Mouse (Mus musculus): ENCODE data around the gene Tmem273. TPM values are rescaled to one million over a fixed set of nuclear protein-coding genes. Genes with fewer than 3 reads are reported as not detected.

Tmem273 gene
- polyA plus RNA-seq, 1 experiment from 2014 or later: 0.55 TPM

DNA sequence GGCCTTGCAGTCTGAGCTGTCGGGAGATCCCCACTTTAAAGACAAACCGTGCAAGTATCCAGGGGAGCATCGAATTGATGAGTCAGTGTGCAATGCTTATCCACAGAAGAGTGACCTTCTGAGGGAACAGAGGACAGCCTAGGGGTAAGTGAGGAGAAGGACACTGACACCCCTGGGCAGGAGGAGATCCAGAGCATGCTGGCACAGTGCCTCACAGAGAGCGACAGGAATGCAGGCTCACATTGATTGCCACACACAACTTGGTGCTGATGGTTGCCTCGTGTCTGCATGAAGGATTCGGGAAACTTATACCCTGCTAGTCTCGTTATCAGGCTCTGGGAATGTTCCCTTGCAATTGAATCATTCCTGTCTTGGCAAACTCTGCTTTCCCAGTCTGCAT, 31.5 kb downstream of the Tmem273 start:
- Histone ChIP-seq H3K9me3 (ENCODE audit: control insufficient read depth, low read depth, low read length) (no peaks in the 10 kb centered on the region), H3K4me2 (replicated peaks; ENCODE audit: low read depth, low read length) (no peak overlapping the region)
- ATAC-seq (ENCODE audit: insufficient number of reproducible peaks, insufficient read depth, low FRiP score, low read depth): no peak

DNA sequence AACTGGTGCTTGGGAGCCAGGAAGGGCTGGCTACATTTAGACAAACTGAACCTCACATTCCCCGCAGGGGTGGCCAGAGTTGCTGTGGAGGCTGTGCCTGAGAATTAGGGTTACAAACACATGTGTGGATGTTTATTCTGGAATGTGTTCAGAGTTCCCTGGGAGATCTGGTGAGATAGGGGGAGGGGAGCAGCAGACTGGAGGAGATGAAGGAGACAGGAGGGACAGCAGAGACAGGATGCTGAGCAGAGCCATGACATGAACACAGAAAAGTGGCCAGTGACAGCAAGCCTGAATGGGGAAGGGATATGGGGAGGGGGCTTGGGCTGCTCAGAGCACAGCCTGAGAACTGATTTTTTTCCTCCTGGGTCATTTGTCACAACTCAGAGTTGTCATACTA, 33.5 kb downstream of the Tmem273 start:
- Histone ChIP-seq H3K9ac (replicated peaks; ENCODE audit: low read depth, low read length) (no peak overlapping the region), H3K27me3 (ENCODE audit: control insufficient read depth, insufficient read depth, low read length) (no peaks in the 10 kb centered on the region), H3K4me2 (replicated peaks; ENCODE audit: low read depth, low read length) (no peak overlapping the region), H3K27ac (ENCODE audit: low read length) (no peak overlapping the region), H3K4me3 (ENCODE audit: low read depth, low read length) (no peak overlapping the region), H3K9me3 (ENCODE audit: control insufficient read depth, low read depth, low read length) (no peaks in the 10 kb centered on the region), H3K4me1 (ENCODE audit: control insufficient read depth, insufficient read depth, low read length) (peaks cover 7% of the 10 kb centered on the region), H3K36me3 (ENCODE audit: control insufficient read depth, insufficient read depth, low read length) (no peaks in the 10 kb centered on the region)
- WGBS: 29% methylated on average over 1 of the region's 1 CpGs
- no peak for ATAC-seq (ENCODE audit: insufficient number of reproducible peaks, insufficient read depth, low FRiP score, low read depth)

More for the DNA sequence above, 31.5 kb downstream of the Tmem273 start:
- WGBS: 57% methylated on average over 7 of the region's 7 CpGs
- Histone ChIP-seq H3K27me3 (ENCODE audit: control insufficient read depth, insufficient read depth, low read length) (no peaks in the 10 kb centered on the region), H3K9ac (replicated peaks; ENCODE audit: low read depth, low read length) (no peak overlapping the region), H3K4me1 (ENCODE audit: control insufficient read depth, insufficient read depth, low read length) (peaks cover 4% of the 10 kb centered on the region; the same call in 1 of the 2 replicates), H3K36me3 (ENCODE audit: control insufficient read depth, insufficient read depth, low read length) (no peaks in the 10 kb centered on the region), H3K27ac (ENCODE audit: low read length) (no peak overlapping the region), H3K4me3 (ENCODE audit: low read depth, low read length) (no peak overlapping the region)

DNA sequence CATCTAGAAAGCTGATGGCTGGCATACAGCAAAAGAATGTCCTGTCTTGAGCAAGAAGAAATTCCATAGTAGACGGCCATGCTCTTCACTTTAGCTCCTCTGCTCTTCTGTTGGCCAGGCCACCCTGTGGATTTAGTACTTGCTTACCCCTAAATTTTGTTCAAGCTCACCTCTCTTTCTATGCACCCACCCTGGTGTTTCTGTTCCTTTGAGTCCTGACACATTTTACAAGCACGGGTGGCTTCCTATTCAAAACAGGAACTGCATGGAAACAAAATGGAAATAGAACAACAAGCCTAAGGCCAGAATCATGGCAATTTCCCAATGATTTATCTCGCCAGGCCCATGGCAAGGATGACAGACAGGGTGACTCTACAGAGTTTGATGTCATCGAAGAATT, 37.0 kb downstream of the Tmem273 start:
- no peak for ATAC-seq (ENCODE audit: insufficient number of reproducible peaks, insufficient read depth, low FRiP score, low read depth)
- Histone ChIP-seq H3K27ac (ENCODE audit: low read length) (no peak overlapping the region), H3K4me3 (ENCODE audit: low read depth, low read length) (no peak overlapping the region), H3K9me3 (ENCODE audit: control insufficient read depth, low read depth, low read length) (no peaks in the 10 kb centered on the region), H3K36me3 (ENCODE audit: control insufficient read depth, insufficient read depth, low read length) (no peaks in the 10 kb centered on the region), H3K4me1 (ENCODE audit: control insufficient read depth, insufficient read depth, low read length) (peaks cover 33% of the 10 kb centered on the region), H3K4me2 (replicated peaks; ENCODE audit: low read depth, low read length) (no peak overlapping the region), H3K9ac (replicated peaks; ENCODE audit: low read depth, low read length) (no peak overlapping the region), H3K27me3 (ENCODE audit: control insufficient read depth, insufficient read depth, low read length) (no peaks in the 10 kb centered on the region)
- WGBS: 78% methylated on average over 4 of the region's 4 CpGs

DNA sequence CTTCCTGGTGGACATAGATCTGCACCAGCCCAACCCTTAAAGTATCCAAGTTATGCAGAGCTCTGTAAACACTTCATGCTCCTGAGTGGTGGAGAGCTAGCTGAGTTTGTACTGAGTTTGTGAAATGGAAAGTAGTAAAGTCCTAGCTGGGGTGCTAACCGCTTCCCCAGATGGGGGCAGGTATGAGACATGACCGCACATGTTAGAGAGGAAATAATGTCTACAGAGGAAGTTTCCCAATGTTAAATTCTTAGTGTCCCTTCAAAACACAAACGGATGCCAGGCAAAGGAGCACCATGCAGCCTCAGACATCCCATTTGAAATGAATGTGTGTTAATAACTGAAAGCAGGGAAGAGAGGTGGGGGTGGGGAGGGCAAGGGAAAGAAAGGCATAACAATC, 38.1 kb downstream of the Tmem273 start:
- H3K9ac ChIP-seq (replicated peaks; ENCODE audit: low read depth, low read length): no peak overlapping the region
- H3K27me3 ChIP-seq (ENCODE audit: control insufficient read depth, insufficient read depth, low read length): no peaks in the 10 kb centered on the region
- 65% methylated on average over 3 of the region's 3 CpGs for WGBS
- no peaks in the 10 kb centered on the region for H3K36me3 ChIP-seq (ENCODE audit: control insufficient read depth, insufficient read depth, low read length)
- no peak overlapping the region for H3K27ac ChIP-seq (ENCODE audit: low read length)
- no peak overlapping the region for H3K4me3 ChIP-seq (ENCODE audit: low read depth, low read length)
- ATAC-seq (ENCODE audit: insufficient number of reproducible peaks, insufficient read depth, low FRiP score, low read depth): no peak
- no peaks in the 10 kb centered on the region for H3K9me3 ChIP-seq (ENCODE audit: control insufficient read depth, low read depth, low read length)
- peaks cover 43% of the 10 kb centered on the region for H3K4me1 ChIP-seq (ENCODE audit: control insufficient read depth, insufficient read depth, low read length)
- no peak overlapping the region for H3K4me2 ChIP-seq (replicated peaks; ENCODE audit: low read depth, low read length)

DNA sequence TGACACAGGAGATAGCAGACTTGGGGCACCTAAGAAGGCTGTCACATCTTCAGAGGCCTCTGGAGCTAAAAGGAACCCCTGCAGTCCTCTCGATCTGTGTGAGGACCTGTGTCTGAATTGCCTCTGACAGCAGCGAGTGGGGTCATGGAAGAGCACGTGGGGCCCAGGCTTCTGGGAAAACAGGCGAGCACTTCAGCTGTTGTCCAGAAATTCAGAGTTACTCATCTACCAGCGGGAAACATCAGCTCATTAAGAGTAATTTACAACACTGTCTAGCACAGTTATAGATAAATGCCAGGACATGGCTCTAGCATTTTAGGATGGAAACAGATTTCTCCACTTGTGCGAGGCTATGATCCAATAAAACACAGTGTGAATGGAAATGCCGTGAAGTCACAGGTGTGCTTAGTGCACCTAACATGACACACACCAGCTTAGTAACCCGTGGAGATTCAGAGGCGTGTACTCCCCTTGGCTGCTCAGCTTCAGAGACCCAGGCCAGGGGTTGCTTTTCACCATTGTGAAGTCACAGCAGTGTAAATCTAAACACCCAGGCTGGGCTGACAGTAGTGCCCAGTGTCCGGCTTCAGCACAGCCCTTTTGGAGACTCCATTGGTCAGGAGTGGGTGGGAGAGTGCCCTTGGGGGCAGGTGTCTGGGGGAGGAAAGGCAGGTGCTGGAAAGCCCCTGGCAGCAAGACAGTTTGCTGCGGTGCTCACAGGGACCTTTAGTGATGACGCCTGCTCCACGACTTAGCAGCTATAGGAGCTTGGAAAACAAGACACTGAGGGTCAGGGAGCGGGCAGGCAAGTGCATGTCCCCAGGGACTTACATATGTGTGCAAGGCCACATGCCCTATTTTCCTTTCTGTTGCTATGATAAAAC, 38.7 kb downstream of the Tmem273 start:
- peak overlapping the region; percentile 61; the same call in 1 of the 2 replicates for H3K27ac ChIP-seq (ENCODE audit: low read length)
- peaks cover 42% of the 10 kb centered on the region for H3K4me1 ChIP-seq (ENCODE audit: control insufficient read depth, insufficient read depth, low read length)
- no peaks in the 10 kb centered on the region for H3K27me3 ChIP-seq (ENCODE audit: control insufficient read depth, insufficient read depth, low read length)
- H3K36me3 ChIP-seq (ENCODE audit: control insufficient read depth, insufficient read depth, low read length): no peaks in the 10 kb centered on the region
- no peak overlapping the region for H3K4me2 ChIP-seq (replicated peaks; ENCODE audit: low read depth, low read length)
- no peak overlapping the region for H3K9ac ChIP-seq (replicated peaks; ENCODE audit: low read depth, low read length)
- H3K9me3 ChIP-seq (ENCODE audit: control insufficient read depth, low read depth, low read length): no peaks in the 10 kb centered on the region
- WGBS: 35% methylated on average over 14 of the region's 14 CpGs
- no peak overlapping the region for H3K4me3 ChIP-seq (ENCODE audit: low read depth, low read length)
- ATAC-seq (ENCODE audit: insufficient number of reproducible peaks, insufficient read depth, low FRiP score, low read depth): no peak

DNA sequence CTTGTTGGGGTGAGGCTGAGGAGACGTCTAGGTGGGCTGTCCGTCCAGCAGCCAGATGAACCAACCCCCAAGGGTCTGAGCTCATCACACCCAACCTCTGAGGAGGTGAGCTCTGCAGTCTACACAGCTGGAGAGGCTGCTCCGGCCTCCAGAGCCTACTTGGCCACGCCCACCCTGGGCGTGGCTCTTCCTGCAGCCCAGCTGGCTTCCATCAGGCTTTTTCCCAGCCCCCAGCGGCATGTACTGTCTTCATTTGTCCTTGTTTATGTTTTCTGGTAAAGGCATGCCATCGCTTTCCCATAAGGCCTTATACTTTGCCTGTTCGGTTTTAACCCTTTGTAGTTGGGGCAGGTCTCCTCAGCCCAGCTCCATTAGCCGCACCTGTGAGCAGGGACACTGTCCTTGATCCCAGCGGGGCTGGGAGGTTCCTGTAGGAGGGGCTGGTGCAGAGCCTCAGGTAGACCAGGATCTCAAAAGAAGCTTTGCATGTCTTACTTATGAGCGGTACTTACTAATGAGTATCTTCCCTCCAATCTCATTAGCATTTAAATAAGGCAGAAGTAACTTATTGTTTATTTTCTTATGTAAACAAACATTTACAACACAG, 39.8 kb downstream of the Tmem273 start:
- 7% methylated on average over 11 of the region's 11 CpGs for WGBS
- peak overlapping the region; percentile 66; the same call in 1 of the 2 replicates for H3K27ac ChIP-seq (ENCODE audit: low read length)
- H3K36me3 ChIP-seq (ENCODE audit: control insufficient read depth, insufficient read depth, low read length): no peaks in the 10 kb centered on the region
- H3K9me3 ChIP-seq (ENCODE audit: control insufficient read depth, low read depth, low read length): peaks cover 3% of the 10 kb centered on the region; the same call in 1 of the 2 replicates
- no peaks in the 10 kb centered on the region for H3K27me3 ChIP-seq (ENCODE audit: control insufficient read depth, insufficient read depth, low read length)
- H3K9ac ChIP-seq (replicated peaks; ENCODE audit: low read depth, low read length): no peak overlapping the region
- peak; percentile 79; the same call in 1 of the 2 replicates for ATAC-seq (ENCODE audit: insufficient number of reproducible peaks, insufficient read depth, low FRiP score, low read depth)
- peaks cover 40% of the 10 kb centered on the region for H3K4me1 ChIP-seq (ENCODE audit: control insufficient read depth, insufficient read depth, low read length)
- H3K4me3 ChIP-seq (ENCODE audit: low read depth, low read length): no peak overlapping the region
- 0 out of 2 replicates have a peak overlapping the region, but pooled peaks have one; percentile 10 for H3K4me2 ChIP-seq (replicated peaks; ENCODE audit: low read depth, low read length)

DNA sequence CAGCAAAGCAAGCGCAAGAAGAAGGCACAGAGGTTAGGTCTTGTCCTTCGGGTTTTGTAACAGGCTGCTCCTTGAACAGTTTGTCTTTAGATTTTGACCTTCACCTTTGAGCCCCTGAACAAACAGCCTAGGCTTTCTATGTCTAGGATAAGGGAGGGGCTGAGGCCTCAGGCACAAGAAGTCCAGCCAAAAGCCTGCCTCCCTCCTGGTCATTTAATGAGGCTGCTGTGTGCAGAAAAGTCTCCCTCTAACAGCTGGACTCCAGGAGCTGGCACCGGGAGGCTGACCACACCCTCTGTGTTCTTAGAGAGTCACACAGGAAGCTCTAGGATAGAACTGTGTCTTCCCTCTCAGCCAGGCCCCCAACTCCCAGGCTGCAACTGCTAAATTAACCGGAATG, 41.4 kb downstream of the Tmem273 start:
- peaks cover 40% of the 10 kb centered on the region for H3K4me1 ChIP-seq (ENCODE audit: control insufficient read depth, insufficient read depth, low read length)
- no peak for ATAC-seq (ENCODE audit: insufficient number of reproducible peaks, insufficient read depth, low FRiP score, low read depth)
- H3K4me2 ChIP-seq (replicated peaks; ENCODE audit: low read depth, low read length): no peak overlapping the region
- H3K9ac ChIP-seq (replicated peaks; ENCODE audit: low read depth, low read length): no peak overlapping the region
- no peaks in the 10 kb centered on the region for H3K27me3 ChIP-seq (ENCODE audit: control insufficient read depth, insufficient read depth, low read length)
- 35% methylated on average over 4 of the region's 4 CpGs for WGBS
- H3K36me3 ChIP-seq (ENCODE audit: control insufficient read depth, insufficient read depth, low read length): no peaks in the 10 kb centered on the region
- H3K9me3 ChIP-seq (ENCODE audit: control insufficient read depth, low read depth, low read length): peaks cover 3% of the 10 kb centered on the region; the same call in 1 of the 2 replicates
- H3K4me3 ChIP-seq (ENCODE audit: low read depth, low read length): no peak overlapping the region
- H3K27ac ChIP-seq (ENCODE audit: low read length): peak overlapping the region; percentile 62; the same call in 1 of the 2 replicates

DNA sequence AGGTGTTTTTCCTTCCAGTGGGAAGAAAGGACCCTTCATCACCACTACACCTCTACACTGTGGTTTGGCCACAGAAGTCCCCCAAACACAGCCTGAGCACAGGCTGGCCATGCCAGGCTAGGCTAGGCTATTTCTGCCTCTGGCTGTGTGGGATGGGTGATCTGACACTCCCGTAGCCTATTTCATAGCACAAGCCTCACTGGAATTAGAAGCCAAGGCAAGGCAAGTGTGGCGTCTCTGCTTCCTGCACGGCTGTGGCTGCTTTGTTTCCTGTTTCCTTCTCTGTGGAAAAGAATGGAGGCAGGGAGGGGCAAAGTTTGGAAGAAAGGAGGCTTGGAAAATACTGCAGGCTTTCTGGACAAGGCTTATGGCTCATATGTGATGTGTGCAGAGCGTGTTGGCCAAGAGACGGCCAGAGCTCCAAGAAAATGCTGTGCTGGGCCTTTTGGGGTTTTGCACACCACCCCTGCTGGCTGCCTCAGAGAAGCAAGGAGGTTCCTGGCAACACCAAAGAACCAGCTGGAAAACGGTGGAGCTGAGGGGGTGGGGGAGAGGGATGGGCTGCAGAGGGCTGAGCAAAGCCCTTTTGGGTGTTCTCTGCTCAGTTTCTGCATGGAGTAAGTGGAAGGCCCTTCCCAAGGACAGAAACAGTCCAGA, 42.4 kb downstream of the Tmem273 start:
- no peak for ATAC-seq (ENCODE audit: insufficient number of reproducible peaks, insufficient read depth, low FRiP score, low read depth)
- Histone ChIP-seq H3K27ac (ENCODE audit: low read length) (peak overlapping the region; percentile 62; the same call in 1 of the 2 replicates), H3K4me2 (replicated peaks; ENCODE audit: low read depth, low read length) (no peak overlapping the region), H3K36me3 (ENCODE audit: control insufficient read depth, insufficient read depth, low read length) (no peaks in the 10 kb centered on the region), H3K4me1 (ENCODE audit: control insufficient read depth, insufficient read depth, low read length) (peaks cover 40% of the 10 kb centered on the region), H3K4me3 (ENCODE audit: low read depth, low read length) (no peak overlapping the region), H3K9me3 (ENCODE audit: control insufficient read depth, low read depth, low read length) (peaks cover 3% of the 10 kb centered on the region; the same call in 1 of the 2 replicates), H3K9ac (replicated peaks; ENCODE audit: low read depth, low read length) (no peak overlapping the region), H3K27me3 (ENCODE audit: control insufficient read depth, insufficient read depth, low read length) (no peaks in the 10 kb centered on the region)
- 42% methylated on average over 6 of the region's 6 CpGs for WGBS

Measured in stomach, embryonic 14.5 days (tissue).